Mouse (Mus musculus) midbrain, embryonic 11.5 days (tissue): ENCODE data around the gene Syk. TPM values are rescaled to one million over a fixed set of nuclear protein-coding genes. Genes with fewer than 3 reads are reported as not detected.
A peak's percentile ranks its signal among the peaks of the same experiment; 100 is the strongest.

ENCODE experiments used
- ATAC-seq: fragments of 200-750 bp; cut with Nextera tagmentation; 2 replicates; pipeline ENCODE4 v1.8.0; 2017; ENCODE audit warnings: moderate TSS enrichment, moderate library complexity; ENCODE audit not compliant: low FRiP score
- DNase-seq: peaks from one replicate; pipeline ENCODE4 v3.0.0; 2015; ENCODE audit warnings: low spot score; ENCODE audit errors: missing footprints
- H3K27ac ChIP-seq: fragments of 300-500 bp; sonication (generic); 2 replicates; pipeline ENCODE4 v1.5.1; 2014; ENCODE audit warnings: low read depth, low read length
- H3K27me3 ChIP-seq: fragments of 300-500 bp; sonication (generic); 2 replicates; pipeline ENCODE4 v1.6.1; 2014; ENCODE audit warnings: mild to moderate bottlenecking, low read length, moderate library complexity, mixed read lengths; ENCODE audit not compliant: control insufficient read depth, insufficient read depth
- H3K36me3 ChIP-seq: fragments of 300-500 bp; sonication (generic); 2 replicates; pipeline ENCODE4 v1.6.1; 2014; ENCODE audit warnings: mild to moderate bottlenecking, low read length, moderate library complexity, mixed read lengths; ENCODE audit not compliant: control insufficient read depth, insufficient read depth
- H3K4me1 ChIP-seq: fragments of 300-500 bp; sonication (generic); 2 replicates; pipeline ENCODE4 v1.6.1; 2014; ENCODE audit warnings: low read length; ENCODE audit not compliant: control insufficient read depth, insufficient read depth
- H3K4me2 ChIP-seq: fragments of 300-500 bp; sonication (generic); 2 replicates; pipeline ENCODE4 v1.6.1; 2014; ENCODE audit warnings: mild to moderate bottlenecking, moderate library complexity
- H3K4me3 ChIP-seq: fragments of 300-500 bp; sonication (generic); 2 replicates; pipeline ENCODE4 v1.5.1; 2014; ENCODE audit warnings: low read depth, low read length
- H3K9ac ChIP-seq: fragments of 300-500 bp; sonication (generic); 2 replicates; pipeline ENCODE4 v1.6.1; 2014; ENCODE audit warnings: low read length
- H3K9me3 ChIP-seq: fragments of 300-500 bp; sonication (generic); 2 replicates; pipeline ENCODE4 v1.6.1; 2016; ENCODE audit warnings: low read length; ENCODE audit not compliant: control insufficient read depth
- WGBS: fragments of 180-500 bp; shearing (Covaris S2); extraction: QIAGEN DNeasy Blood & Tissue Kit; methylation state at CpG from one replicate; pipeline ENCODE4 v1.1.7; 2014; 5-methylcytosine and 5-hydroxymethylcytosine counted together
- polyA plus RNA-seq: library from polyadenylated mRNA; unstranded; fragments of >200 nt; fragmentation: Nextera tagmentation; extraction: Ambion mirVana; gene quantifications from 2 replicates; pipeline ENCODE4 v1.2.1, GENCODE M21; 2014

The Syk gene
- polyA plus RNA-seq, 1 experiment from 2014 or later, result 2.1 TPM

- H3K9me3 ChIP-seq, result no peaks in the 10 kb centered on the region
- H3K4me1 ChIP-seq, result no peaks in the 10 kb centered on the region
- H3K27me3 ChIP-seq, result no peaks in the 10 kb centered on the region
- 83% methylated on average over 3 of the region's 3 CpGs for WGBS
- no peak overlapping the region for H3K27ac ChIP-seq
- no peaks in the 10 kb centered on the region for H3K36me3 ChIP-seq
- H3K9ac ChIP-seq, result no peak overlapping the region
- H3K4me2 ChIP-seq, result no peak overlapping the region
- ATAC-seq (no peak), DNase-seq (no peak)
- H3K4me3 ChIP-seq, result no peak overlapping the region
These were observed 22.0 kb downstream of the Syk start for GRCm38 (mm10) chr13:52605006-52605405.

DNA sequence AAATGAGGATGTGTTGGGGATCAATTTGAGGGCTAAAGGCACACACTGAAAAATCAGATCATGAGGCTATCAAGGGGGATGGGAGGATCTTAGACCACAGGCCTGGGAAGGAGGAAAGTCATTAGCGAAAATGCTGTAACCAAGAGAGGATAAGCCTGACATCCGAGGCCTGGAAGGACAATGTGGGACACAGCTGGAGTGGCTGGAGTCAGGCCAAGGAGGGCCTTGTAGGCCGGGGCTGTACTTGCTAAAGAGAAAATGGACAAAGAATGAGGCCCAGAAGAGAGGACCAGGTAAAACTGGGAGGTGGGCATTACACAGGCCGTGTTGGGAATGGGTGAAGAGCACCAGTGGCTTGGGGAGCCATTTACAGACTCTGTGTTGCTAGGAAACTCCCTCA, 22.9 kb downstream of the Syk start:
- Histone ChIP-seq H3K4me1 (no peaks in the 10 kb centered on the region), H3K9ac (no peak overlapping the region), H3K4me2 (no peak overlapping the region), H3K36me3 (no peaks in the 10 kb centered on the region), H3K27ac (no peak overlapping the region), H3K4me3 (no peak overlapping the region), H3K9me3 (no peaks in the 10 kb centered on the region), H3K27me3 (no peaks in the 10 kb centered on the region)
- no peak for ATAC-seq
- WGBS, result 69% methylated on average over 4 of the region's 4 CpGs
- DNase-seq, result no peak

DNA sequence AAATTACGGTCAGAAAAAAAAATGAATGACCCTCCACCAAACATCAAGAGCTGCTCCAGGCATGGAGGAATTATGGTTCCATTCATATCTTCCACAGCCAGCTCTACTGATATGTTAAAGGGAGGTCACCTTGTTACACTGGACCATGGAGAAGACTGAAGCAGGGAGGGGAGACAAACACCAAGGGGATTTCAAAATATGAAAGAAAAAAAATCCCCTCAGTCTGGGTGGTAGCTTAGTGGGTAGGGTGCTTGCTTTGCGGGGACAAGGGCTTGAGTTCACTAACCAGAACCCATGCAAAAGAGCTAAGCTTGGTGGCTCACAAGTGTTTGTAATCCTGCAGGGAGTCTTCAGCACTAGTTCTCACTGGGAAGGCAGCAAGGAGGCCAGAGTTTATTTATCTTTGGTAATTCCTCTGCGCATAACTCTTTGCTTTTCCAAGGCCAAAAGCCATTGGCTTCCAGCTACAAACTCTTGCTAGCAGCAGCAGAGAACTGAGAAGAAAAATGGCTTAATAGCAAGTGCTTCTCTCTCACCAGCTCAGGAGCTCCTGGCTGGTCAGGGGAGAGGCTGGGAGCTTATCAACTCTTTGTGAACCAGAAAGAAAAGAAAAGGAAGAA, 23.8 kb downstream of the Syk start:
- Histone ChIP-seq H3K9ac (no peak overlapping the region), H3K4me3 (no peak overlapping the region), H3K4me1 (no peaks in the 10 kb centered on the region), H3K9me3 (no peaks in the 10 kb centered on the region), H3K36me3 (no peaks in the 10 kb centered on the region), H3K4me2 (no peak overlapping the region), H3K27ac (no peak overlapping the region), H3K27me3 (no peaks in the 10 kb centered on the region)
- 77% methylated on average over 3 of the region's 3 CpGs for WGBS
- no peak for ATAC-seq
- DNase-seq, result no peak

DNA sequence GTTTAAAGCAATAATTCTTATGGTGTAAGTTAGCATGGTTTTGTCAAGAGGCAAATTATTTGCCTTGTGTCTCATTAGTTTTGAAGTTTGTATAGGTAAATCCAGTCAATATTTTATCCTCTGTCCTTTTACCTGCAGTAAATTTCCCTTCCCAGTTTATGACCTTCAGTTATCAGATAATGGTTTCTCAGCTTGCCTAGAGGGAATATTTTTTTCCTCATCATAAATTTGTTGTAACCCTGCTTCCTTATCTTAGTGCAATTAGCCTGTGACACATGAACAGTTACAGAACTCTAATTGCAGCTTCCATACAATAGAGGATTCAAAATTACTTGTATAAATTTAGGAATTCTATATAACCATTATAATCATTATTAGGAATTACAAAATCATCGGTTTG, 25.0 kb downstream of the Syk start:
- no peak overlapping the region for H3K27ac ChIP-seq
- no peak overlapping the region for H3K4me2 ChIP-seq
- DNase-seq (no peak), ATAC-seq (no peak)
- H3K4me1 ChIP-seq, result no peaks in the 10 kb centered on the region
- H3K9ac ChIP-seq, result no peak overlapping the region
- WGBS, result 90% methylated on average over 1 of the region's 1 CpGs
- H3K36me3 ChIP-seq, result no peaks in the 10 kb centered on the region
- no peak overlapping the region for H3K4me3 ChIP-seq
- no peaks in the 10 kb centered on the region for H3K27me3 ChIP-seq
- H3K9me3 ChIP-seq, result no peaks in the 10 kb centered on the region

- Histone ChIP-seq H3K36me3 (no peaks in the 10 kb centered on the region), H3K4me2 (no peak overlapping the region), H3K4me1 (no peaks in the 10 kb centered on the region), H3K27ac (no peak overlapping the region), H3K9ac (no peak overlapping the region), H3K9me3 (no peaks in the 10 kb centered on the region), H3K4me3 (no peak overlapping the region), H3K27me3 (no peaks in the 10 kb centered on the region)
- DNase-seq (no peak), ATAC-seq (no peak)
- WGBS, result 88% methylated on average over 7 of the region's 7 CpGs
These were observed 27.5 kb downstream of the Syk start for GRCm38 (mm10) chr13:52610463-52610862.

- Histone ChIP-seq H3K4me3 (no peak overlapping the region), H3K4me2 (no peak overlapping the region), H3K4me1 (no peaks in the 10 kb centered on the region), H3K27ac (no peak overlapping the region), H3K27me3 (no peaks in the 10 kb centered on the region), H3K9me3 (no peaks in the 10 kb centered on the region), H3K9ac (no peak overlapping the region), H3K36me3 (no peaks in the 10 kb centered on the region)
- 87% methylated on average over 3 of the region's 3 CpGs for WGBS
- ATAC-seq (no peak), DNase-seq (no peak)
These were observed 30.3 kb downstream of the Syk start for GRCm38 (mm10) chr13:52613266-52613665.

DNA sequence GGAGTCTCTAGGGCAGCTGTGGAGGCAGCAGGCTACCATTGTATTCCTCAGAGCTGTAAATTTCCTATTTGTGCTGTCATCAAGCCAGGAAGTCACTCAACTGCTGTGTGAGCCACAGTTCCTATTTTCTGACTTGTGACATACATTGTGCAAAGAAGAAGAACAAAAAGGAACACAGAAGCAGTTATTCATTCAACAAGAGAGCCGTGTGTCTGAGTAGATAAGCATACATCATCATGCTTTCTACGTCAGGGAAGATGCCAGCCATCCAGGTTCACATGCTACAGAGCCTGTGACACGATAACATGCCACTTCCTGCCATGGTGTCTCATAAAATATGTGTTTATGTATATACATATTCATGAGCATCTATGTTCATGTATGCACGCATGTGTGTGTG, 32.1 kb downstream of the Syk start:
- Histone ChIP-seq H3K9me3 (no peaks in the 10 kb centered on the region), H3K4me2 (no peak overlapping the region), H3K27me3 (no peaks in the 10 kb centered on the region), H3K27ac (no peak overlapping the region; the same call in 1 of the 2 replicates), H3K9ac (no peak overlapping the region), H3K4me1 (no peaks in the 10 kb centered on the region), H3K4me3 (no peak overlapping the region), H3K36me3 (no peaks in the 10 kb centered on the region)
- ATAC-seq, result no peak
- 88% methylated on average over 4 of the region's 4 CpGs for WGBS
- DNase-seq, result no peak

- Histone ChIP-seq H3K27me3 (no peaks in the 10 kb centered on the region), H3K9ac (no peak overlapping the region), H3K36me3 (no peaks in the 10 kb centered on the region), H3K4me2 (no peak overlapping the region), H3K27ac (no peak overlapping the region), H3K9me3 (no peaks in the 10 kb centered on the region), H3K4me1 (no peaks in the 10 kb centered on the region), H3K4me3 (no peak overlapping the region)
- no peak for ATAC-seq
- WGBS, result 74% methylated on average over 11 of the region's 11 CpGs
- peak; percentile 47 for DNase-seq
These were observed 34.2 kb downstream of the Syk start for GRCm38 (mm10) chr13:52617096-52617714.

- Histone ChIP-seq H3K4me1 (no peaks in the 10 kb centered on the region), H3K9ac (no peak overlapping the region), H3K4me3 (no peak overlapping the region), H3K27ac (no peak overlapping the region), H3K4me2 (no peak overlapping the region), H3K27me3 (no peaks in the 10 kb centered on the region), H3K36me3 (no peaks in the 10 kb centered on the region), H3K9me3 (no peaks in the 10 kb centered on the region)
- WGBS, result 83% methylated on average over 4 of the region's 4 CpGs
- DNase-seq, result peak; percentile 44
- ATAC-seq, result no peak
These were observed 35.6 kb downstream of the Syk start for GRCm38 (mm10) chr13:52618592-52618991.
